Mouse (Mus musculus) Muller cell, postnatal 12 days (primary cell): ENCODE results near the gene Pip4k2b.

Experiments used
- DNase-seq: peaks from one replicate; pipeline ENCODE4 v3.0.0-alpha.2; 2015; ENCODE audit errors: inconsistent ontology term

Gene Pip4k2b

GRCm38 (mm10) chr11:97668160-97668559, 76.3 kb downstream of the Pip4k2b start:
- no peak for DNase-seq

- no peak for DNase-seq
Measured at GRCm38 (mm10) chr11:97666794-97667193, 77.7 kb downstream of the Pip4k2b start.

DNA sequence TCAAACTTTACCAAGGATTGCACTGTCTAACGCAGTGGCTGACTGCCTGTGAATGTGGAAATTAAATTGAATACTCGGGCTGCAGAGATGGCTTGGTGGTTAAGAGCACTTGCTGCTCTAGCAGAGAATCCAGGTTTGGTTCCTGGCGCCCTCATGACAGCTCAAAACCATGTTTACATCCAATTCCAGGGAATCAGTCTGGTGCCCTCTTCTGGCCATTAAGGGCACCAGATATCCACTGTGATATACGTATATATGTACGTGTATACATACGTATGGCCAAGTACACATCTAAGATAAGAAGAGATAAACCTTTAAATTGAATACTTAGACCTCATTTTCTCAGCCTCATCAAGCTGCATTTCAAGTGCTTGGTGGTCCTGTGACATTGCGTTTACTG, 78.3 kb downstream of the Pip4k2b start:
- no peak for DNase-seq

GRCm38 (mm10) chr11:97665431-97665830, 79.1 kb downstream of the Pip4k2b start:
- no peak for DNase-seq
